Mouse (Mus musculus): ENCODE measurements at regions not wholly inside any gene's neighbourhood (a gene's known extent, or its start where the extent isn't known, plus 50 kb on each side); places are given as distances from the start of the nearest gene placed in this dataset.

DNA sequence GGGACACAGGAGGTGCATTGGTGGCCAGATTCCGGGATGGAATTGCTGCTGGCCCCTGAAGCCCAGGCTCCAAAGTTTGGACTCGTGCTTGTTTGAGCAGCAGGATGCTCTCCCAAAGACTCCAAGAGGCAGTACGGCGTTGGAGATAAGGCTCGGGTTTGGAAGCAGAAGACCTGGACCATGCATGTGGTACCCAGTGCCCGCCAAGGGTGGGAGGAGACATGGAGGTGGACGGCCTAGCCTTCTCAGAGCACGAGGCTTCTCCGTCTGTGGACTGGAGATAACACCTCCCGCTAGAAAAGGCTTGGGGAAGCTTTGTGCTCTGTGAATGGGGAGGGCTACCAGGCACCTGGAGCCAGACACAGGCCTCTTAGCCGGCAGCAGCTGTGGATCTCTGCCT lies 271.7 kb downstream of the Rps6kc1 start:
- DNase-seq = no peak

DNA sequence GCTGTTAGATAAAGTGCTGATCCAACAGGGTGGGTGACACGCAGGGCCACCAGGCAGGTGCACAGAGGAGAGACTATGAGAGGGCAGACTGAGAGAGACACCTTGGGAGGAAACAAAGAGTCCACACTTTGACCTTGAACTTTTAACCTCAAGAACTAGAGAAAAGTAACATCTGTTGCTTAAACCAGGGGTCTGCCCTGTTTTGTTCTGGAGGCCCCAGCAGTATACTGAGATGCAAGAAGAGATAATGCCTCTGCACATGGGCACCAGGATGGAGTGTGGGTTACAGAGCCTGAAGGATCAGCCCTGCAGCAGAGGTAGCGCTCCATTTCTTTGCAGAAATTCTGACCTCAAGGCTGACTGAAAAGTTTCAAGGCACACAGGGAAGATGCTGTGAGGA lies 276.6 kb downstream of the Rps6kc1 start:
- DNase-seq = no peak

DNA sequence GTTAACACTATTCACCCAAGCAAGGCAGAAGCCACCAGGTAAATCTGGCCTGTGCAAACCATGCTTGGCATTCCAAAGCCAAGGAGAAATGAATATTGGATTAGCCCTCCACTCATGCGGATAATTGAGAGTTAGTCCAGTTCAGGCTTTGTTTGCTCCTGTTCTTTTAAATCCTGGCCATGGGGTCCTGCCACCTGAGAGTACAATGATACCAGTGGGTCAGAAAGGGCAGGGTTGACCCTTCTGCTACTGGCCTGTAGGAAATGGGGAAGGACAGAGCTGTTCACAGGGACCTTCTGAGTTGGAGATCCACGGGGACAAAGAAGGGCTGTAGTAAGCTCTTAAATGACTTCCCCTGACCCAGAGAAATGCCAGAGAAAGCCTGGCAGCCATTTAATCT lies 279.9 kb downstream of the Rps6kc1 start:
- no peak for DNase-seq

DNA sequence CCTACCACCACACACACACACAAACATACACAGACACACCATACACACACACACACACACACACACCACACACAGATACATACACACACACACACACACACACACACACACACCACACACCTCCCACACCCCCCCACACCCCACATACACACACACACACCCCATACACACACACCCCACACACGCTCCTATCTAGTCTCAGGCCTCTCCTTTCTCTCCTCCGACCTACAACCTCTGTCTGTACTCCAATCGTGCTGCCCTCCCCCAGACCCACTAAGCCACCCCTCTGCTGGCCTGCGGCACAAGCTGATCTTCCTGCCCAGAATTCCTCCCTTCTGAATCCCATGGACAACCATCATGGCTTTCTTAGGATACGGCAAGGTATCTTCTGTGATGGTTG lies 281.4 kb downstream of the Rps6kc1 start:
- DNase-seq = no peak

DNA sequence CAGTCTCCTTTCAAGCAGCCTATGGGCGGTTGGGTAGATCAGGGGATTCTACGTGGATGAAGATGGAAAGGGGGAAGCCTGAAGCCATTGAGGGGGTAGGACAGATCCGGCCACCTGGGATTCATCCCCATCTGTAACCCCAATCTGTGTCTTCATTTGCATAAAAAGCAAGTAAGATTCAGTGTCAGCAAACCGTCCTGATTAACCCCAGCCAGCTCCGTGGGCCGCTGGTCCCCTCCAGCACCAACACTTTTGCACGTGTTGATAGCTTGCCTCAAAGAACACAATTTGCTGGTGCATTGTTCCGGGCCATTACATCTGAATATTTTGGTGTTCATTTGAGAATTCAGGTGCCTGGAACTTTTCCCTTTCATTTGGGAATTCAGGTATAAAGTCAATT lies 287.7 kb downstream of the Rps6kc1 start:
- DNase-seq = no peak

DNA sequence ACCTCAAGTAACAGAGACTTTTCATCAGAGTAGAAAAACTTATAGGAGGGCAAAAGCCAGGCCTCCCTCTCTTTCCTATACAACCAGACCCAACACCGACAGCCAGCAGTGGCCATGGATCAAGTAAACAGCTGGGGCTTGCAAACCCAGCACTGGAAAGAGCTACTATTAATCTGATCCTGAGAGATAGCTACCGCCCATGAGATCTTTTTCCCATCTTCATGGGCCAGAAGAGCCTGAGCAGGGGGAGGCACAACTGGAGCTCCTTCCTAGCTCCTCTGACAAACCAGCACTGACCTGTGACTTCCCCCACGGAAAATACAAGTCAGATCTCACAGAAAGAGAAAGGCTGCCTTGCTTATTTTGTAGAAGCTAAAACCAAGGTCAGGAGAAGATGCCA lies 311.1 kb downstream of the Rps6kc1 start:
- DNase-seq = no peak

DNA sequence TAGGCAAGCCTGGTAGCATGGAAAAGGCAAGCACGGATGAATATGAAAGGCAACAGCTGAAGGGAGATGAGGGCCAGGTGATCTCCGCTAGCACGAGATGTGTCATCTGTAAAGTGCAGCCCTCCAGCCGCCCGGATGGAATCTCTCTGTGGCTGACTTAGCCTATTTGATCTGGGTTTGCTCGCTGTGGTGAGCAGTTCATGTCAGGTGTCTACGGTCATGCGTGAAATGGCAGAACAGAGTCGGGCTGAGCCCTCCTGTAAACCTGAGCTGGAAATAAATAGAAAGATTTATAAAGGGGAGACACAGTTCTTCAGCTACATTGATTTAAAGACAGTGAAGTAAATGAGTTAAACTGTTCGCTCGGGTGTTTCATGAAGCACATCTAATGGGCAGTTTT lies 311.9 kb downstream of the Rps6kc1 start:
- no peak for DNase-seq

DNA sequence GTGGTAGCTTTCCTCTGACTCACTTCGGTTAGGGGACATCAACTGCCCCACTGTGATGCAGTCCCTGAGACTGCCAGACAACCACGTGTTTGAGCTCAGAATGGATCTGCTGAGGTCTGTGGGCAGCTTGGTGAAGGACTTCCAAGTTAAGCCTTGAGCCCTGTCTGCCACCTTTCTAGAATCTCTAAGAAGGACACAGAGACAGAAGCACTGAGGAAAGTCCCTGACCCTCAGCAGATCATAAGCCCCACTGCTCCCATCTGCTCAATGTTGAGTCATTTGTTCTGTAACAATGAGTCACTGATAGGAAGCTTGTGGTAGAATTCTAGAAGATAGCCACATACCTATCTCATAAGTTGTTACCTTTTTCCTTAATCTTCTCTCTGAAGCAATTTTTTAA lies 315.4 kb downstream of the Rps6kc1 start:
- no peak for DNase-seq

DNA sequence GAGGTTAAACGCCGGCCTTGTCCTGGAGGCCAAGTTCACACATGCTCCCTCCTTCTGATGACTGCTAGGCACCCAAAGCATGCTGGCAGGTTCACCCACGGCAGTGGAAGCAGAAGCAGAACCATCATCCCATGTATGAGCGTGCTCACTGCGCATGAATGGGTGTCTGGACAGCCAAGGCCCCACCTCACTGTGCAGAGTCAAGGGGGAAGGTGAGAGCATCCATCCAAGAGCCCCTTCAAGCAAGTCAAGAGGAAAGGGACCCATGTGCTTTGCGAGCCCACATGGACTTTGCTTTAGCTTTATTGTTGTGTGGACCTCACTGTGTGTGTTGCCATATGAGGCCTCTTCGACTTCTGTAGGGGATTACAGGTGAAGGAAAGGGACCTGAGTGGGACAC lies 319.9 kb downstream of the Rps6kc1 start:
- DNase-seq = no peak

DNA sequence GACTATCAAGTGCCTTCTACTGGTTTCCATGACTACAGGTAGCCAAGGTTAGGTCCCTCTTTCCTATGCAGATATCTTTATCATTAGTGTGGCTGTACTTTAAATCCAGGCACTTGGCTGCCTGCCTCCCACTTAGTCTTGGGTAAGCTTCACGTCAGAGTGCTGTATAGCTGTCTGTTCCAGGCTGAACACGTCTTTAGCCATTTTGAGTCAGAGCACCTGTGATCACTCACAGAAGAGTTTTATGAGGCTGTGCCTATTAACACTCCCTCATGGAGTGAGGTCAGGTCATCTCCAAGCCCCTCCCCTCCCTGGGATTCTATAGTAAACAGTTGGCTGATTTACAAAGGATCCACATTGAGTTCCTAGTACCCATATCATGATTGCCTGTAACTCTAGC lies 322.0 kb downstream of the Rps6kc1 start:
- no peak for DNase-seq

DNA sequence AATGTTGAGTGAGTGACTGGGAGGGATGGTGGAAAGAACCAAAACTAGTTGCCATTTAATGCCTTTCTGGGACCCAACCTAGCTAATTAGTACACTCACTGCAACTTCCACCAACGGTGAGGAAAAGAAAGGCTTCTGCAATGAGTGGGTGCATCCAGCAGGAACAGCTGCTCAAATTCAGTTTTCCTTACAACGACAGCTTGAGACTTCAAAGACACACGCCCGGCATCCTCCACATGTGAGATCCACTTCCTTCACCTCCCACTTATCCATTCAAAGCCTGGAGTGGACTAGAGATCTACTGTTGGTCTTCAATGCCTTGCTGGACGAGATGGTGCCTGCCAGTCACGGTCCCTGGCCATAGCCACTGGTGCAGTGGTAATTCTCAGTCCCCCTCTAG lies 328.3 kb downstream of the Rps6kc1 start:
- no peak for DNase-seq

DNA sequence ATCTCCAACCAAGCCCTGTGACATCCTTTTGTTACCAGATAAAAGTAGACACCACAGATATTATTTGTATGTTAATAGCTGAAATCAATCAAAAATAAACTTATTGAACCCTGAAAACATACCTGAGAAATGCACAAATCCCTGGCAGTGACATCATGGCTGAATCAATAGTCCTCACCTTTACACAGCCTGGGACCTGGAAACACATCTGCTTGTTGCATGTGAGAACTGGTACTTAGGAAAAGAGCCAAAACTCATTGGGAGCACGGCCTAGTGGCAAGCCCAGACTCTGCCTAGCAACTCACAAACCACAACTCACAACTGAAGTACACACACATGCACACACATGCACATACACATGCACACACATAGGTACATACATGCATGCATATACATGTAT lies 330.9 kb downstream of the Rps6kc1 start:
- no peak for DNase-seq

DNA sequence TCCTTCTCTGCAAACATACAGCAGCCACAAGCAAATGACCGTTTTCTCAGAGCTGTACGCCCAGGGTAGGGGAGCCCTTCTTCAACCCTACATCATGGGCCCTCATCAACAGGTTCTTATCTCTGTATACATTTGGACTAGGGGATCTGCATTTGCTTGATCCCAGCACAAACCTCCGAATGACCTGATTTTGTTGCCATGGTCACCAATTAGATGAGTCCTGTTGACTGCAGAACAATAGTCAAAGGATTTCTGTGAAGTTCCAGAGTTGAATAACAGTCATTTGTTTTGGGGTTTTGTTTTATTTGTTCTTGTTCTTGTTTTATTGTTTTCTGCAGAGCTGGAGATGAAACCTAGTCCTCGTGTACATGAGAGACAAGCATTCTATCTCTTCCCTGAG lies 340.6 kb downstream of the Rps6kc1 start:
- DNase-seq = no peak

DNA sequence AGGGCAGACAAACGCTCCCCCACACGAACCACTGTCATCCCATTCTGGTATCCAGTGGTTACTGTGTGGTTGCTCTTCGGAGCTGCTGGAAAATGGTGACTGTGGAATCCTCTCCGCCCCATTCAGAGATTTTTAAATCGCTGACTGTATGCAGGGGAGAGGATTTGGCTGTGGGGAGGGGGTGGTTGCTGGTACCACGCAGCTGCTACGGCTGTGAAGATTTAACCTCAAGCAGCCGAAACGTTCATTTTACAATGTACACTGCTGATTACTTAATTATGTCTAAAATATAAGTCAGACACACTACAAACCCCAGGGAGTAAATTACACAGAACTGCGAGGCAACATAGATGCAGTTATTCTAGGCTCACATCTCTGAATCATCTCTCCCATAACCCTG lies 341.0 kb downstream of the Rps6kc1 start:
- DNase-seq = no peak

DNA sequence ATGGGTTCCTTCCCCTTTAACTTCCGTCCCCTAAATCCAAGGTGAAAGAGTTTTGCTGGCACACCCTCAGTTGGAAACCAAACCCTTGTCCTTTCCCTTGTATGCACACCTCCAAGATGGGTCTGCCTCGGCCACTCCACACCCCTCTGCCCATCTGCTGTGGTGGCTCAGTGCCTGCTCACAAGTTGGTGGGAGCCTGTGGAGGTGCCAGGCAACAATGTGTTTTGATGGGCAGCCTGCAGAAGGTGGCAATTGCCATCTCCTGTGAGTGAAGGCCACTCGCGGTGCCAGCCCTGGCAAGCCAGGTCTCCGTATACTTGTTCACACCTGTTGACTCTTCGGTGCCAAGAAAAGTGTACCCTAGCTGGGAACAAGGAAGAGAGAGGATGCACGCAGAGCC lies 344.8 kb downstream of the Rps6kc1 start:
- DNase-seq = no peak

DNA sequence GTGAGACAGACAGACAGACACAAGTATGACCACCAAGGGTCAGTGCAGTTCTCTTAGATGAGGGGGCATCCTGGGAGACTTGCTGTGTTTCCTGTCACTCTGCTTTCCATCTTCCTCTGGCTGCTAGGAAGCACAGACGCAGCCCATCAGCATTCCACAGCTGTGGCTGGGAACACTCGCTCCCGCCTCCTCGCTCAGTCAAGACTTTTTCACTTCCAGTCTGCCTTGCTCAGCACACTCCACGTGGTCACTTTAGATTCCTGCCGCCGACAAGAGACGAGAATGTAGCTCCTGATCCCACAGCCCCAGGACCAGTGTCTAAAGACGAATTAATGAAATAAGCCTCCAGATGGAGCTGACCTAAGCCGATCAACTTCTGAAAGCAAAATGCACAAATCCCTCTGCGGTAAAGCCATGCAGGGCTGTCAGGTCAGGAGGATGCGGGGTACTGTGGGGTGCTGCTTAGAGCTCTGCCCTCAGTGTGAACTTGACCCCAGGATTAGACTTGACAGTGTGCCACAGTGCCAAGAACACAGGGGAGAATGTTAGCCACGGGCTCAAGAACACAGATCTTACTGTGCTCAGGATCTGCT lies 348.6 kb downstream of the Rps6kc1 start:
- DNase-seq = no peak

DNA sequence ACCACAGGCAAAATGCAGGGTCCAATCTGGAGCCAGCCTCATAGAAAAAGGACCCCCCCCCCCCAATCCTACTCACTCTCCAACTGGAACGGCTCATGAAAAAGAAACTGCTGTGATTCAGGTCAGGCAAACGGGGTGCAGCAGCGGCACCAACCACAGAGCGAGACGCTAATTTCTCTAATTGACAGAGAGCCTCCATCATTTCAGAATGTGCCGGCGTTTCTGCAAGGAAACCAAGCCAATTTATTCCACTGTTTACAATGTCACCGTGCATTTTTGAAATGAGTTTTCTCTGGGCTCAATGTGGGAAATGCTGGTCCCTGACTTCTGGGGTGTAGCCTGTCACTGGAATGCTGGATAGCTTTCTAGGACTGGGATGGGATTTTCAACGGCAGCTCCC lies 351.5 kb downstream of the Rps6kc1 start:
- no peak for DNase-seq

DNA sequence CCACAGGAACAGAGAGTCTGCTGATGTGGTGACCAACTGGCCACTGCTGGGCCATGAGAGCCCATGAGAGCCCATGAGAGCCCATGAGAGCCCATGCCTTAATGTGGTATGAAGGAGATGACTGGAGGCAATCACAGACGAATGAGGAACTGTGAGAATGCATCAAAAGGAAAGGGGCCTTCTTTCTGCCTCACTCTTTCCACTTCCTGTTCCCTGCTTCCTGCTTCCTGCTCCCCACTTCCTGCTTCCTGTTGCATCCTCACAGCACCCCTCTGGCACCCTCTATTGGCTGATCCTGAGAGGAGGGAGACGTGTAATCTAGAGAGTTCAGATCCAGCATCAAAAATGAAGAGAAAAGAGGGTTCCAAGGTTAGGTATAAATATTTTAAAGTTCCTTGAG lies 369.7 kb downstream of the Rps6kc1 start:
- DNase-seq = no peak

DNA sequence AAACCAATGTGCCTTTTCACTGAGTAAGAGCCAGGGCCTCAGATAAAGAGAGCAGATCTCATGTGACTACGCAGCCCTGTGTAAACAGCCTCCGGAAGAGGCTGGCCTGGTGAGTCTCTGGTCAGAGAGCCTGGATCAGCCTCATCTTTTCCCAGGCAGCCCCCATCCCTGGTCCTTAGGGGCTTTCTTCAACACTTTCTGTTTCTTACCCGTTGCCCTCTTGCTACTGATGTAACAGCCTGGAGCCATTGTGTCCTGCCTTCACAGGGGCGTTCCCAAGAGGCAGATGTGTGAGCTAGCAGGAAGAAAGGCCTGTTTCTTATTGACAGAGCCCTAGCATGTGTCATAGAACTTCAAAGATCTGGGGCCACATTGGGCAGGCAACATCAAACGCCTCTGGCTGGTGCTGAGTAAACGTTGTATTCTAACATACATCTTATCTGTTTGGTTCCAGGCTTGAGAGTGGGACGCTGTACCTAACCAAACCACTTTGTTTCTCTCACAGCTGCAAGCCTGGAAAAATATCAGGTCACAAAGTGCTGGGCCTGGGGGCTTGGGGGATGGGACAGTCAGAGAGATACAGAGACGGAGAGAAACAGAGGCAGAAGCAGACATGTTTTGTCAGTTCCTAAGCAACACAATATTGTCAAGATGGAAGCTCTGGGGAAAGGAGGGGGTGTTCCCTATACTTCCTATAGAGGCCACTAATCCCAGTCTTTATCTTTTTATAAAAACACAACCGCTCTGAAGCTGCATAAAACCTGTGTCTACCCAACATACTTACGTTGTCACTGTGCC lies 362.6 kb upstream of the Prox1 start:
- DNase-seq = no peak

DNA sequence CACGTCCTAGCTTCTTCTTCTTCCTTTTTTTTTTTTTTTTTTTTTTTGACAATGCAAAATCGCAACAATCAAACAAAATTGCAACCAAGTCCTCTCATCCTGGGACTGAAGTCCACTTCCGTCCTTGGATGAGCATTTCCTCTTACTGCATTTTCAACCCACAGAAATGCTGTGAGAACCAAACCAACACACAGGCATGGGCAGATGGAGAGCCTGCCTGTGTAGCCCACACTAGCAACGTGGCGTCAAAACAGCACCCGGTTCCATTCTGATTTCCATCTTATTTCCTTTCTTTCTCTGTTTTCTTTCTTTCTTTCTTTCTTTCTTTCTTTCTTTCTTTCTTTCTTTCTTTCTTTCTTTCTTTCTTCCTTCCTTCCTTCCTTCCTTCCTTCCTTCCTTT lies 360.7 kb upstream of the Prox1 start:
- no peak for DNase-seq

DNA sequence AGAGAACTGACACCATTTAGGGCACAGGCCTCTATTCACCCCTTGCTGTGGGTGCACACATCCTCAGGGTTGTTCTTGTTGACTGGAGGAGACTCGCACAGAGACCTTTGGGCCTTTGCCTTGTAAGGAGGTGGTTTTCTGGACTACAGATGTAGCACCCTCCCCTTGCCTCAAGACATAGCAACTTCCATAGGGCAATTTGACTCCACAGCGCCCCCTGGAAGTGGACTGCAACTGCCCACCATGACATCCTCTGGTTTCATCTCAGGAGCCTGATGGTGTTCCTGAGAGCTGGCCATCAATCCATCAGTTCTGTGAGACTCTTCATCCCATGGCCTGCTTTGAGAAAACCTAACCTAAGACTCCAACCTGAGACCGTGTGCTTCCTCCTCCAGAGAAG lies 359.6 kb upstream of the Prox1 start:
- DNase-seq = no peak

DNA sequence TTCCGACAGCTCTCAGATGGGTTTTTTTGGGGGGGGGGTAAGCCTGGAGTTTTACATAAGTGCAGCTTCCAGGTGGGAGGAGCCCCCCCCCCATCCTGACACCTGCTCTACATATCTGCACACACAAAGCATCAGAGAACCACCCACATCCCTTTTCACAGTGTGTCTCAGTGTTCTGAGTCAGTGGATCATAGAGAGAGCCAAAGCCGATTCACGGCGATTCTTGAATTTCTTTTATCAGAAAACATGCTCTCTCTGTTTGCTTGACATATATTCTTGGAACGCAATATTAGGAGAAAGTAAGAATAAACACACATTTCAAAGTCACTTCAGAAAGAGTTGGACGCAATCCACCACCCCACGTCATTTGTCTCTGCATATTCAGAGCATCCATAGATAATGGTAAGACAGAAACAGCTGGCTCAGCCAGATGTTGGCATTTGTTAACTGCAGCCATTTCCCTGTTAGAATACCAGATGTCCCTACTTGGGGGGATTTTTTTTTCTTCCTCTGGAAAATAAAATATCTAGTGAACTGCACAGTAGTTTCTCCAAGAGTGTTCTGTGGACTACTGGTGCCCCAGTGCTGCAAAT lies 357.1 kb upstream of the Prox1 start:
- DNase-seq = no peak

DNA sequence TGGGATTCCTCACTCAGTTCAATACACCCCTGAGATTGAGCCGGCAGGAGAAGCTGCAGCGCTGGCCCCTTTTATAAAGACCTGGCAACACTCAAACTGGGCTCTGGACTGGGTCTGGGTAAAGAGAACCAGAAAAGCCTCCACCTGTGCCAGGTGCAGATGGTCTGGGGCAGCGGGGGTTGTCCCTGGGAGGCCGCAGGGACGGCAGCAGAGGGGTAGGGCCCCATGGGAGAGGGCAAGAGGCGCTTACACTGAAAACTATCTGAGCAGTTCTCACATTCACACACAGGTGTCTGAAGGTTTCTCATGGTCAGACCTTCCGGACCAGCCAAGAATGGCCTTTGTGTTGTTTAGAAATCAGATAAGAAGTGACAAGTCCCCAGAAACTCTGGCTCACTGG lies 356.1 kb upstream of the Prox1 start:
- no peak for DNase-seq

DNA sequence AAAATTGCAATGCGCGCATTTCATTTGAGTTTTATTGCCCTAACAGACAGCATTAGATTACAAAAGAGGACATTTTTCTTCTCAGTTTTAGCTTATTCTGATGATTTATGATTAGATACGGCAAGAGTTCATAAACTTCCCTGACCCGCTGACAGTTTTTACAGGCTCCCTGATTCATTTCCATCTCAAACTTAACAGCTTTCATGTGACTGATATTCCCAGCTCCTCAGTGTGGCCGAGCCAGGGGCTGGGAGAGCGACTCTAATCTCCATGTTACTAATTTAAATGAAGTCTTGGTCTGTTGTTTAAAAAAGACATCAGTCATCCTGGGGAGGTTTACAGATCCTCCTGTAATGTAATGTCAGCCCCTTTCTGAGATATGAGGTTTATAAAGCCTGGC lies 355.5 kb upstream of the Prox1 start:
- DNase-seq = no peak

DNA sequence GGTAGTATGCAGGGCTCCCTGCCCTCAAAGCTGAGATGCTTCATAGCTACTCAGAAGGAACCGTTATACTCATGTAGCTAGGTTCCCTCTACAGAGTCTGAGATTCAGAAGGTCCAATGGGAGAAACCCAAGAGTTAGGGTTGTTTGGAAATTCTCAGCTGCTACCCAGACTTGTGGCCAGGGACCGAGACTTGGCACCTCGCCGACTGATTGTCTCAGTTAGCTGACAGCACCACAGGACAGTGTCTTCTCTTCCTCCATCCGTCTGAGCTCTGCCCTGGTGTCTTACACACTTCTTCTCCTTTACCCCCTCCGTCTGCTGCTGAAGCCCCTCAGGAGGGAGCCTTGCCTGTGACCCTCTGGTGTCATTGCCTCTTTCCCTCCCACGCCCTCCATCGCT lies 329.6 kb upstream of the Prox1 start:
- DNase-seq = no peak
